Mouse (Mus musculus): ENCODE measurements at regions not wholly inside any gene's neighbourhood (a gene's known extent, or its start where the extent isn't known, plus 50 kb on each side); places are given as distances from the start of the nearest gene placed in this dataset.

DNA sequence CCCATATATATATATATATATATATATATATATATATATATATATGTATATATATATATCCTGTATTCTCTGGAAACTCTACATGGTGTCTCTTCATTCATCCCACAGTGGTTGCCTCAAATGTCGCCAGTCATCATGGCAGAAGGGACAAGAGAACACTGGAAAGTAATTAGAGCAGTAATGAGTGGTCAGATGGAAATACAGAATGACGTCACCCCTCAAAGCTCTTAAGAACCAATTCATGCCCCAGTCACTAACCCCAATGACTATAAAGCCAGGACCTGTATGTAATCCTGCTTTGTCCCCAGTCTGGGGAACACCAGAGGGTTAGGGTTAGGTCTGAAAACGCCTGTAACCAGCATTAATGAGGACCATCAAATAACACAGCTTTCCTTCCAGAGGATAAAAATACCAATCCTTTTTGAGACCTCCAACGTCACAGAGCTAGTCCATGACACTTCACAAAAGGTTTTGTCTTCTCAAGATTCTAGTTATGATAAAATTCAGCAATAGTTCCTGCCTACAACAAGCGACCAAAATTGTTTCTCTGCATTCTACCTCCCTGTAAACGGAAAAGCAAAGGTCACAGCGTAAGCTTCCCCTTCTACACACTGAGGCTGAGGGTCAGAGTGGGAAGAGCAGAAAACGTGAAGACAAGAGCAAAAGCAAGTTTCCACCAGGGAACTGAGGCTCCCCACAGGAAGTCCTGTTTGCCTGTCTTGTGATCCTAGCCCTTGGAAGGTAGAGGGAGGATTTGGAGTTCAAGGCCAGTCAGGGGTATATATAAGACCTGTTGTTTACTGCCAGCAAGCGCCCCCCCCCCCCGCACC is 99.5 kb downstream of the Tmco5 start:
- no peak for ATAC-seq (replicated peaks; ENCODE audit: low FRiP score, low TSS enrichment, poor library complexity, severe bottlenecking)

DNA sequence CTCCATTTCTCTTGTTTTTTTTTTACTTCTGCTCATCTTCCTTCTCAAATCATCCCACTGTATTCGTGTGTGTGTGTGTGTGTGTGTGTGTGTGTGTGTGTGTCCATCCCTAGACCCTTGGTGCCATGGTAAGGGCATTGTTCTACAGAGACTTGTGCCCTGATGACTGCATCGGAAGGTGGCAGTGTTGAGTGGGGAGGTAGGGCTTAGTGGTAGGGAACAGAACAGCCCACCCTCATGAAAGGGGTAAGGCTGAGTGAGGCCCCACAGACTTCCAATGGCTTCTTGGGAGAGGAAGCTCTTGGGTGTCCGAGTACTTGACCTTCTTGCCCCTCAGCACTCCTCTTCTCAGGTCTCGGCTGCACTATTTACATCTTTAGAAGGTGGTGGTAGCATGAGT is 100.3 kb downstream of the Tmco5 start:
- ATAC-seq (replicated peaks; ENCODE audit: low FRiP score, low TSS enrichment, poor library complexity, severe bottlenecking), result no peak

DNA sequence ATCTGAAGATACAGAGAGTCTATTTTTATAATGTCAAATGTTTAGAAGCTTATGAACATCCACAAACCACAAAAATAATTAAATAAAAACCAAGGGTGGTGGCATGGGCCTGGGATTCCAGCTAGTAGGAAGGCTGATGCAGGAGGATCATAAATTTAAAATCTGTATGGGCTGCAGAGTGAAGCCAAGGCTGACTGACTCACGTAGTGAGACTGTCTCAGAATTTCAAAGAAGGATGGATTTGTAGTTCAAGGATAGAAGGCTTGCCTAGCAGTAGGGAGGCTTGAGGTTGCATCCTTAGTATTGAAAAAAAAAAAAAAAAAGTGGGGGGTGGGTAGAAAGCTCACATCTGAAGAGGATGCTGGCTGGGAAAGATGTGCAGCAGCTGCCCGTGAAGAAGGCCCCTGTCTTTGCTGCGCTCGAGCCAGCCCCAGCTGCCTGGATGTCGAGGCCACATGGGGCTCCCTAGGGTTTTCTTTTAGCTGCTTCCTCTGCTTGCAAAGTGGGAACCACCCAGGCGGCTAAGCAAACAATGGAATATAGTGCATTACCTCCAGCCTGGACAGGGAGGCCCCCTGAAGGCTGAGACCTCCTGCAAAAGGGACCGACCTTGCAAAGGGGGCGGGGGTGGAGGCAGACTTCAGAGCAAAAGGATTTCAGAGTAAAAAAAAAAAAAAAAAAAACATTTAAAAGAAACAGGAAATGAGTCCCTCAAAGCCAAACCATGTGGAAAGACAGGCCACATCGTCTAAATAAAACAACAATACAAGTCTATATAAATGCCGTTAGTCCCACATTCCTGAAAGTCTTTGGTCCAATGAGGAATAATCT is 101.3 kb downstream of the Tmco5 start:
- no peak for ATAC-seq (replicated peaks; ENCODE audit: low FRiP score, low TSS enrichment, poor library complexity, severe bottlenecking)

DNA sequence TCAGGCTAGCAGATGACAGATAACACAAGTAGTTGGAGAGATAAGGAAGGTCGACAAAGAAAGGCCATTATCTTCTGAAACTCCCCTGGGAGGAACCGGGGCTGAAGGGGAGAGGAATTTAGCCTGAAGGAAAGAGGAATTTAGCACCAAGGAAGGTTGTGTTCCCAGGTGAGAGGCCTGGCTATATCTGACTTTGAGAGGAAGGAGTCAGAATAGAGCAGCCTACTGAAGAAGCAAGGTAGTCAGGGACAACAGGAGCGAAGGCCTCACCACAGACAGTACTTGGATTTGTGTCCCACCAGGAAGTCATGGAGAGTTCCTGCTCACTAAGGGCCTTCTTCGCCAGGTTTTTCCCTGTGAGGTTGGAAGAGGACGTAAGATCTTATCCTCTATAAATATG is 102.2 kb downstream of the Tmco5 start:
- ATAC-seq (replicated peaks; ENCODE audit: low FRiP score, low TSS enrichment, poor library complexity, severe bottlenecking), result no peak

DNA sequence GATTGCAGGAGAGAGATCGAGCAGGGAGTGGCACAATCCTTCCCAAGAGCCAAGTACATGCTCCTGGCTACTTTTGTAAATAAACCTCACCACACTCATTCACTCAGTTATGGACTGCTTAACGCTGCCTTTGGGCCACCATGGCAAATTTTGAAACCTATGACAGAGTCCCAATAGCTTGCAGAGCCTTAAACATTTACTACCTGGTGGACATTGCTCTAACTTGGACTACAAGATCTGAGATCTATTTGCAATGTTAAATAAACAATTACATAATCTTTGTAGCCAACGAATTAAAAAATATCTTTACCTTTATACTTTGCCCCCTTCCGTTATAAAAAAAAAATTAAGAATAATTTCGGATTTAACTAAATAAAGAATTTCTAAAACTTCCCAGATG is 104.9 kb downstream of the Tmco5 start:
- no peak for ATAC-seq (replicated peaks; ENCODE audit: low FRiP score, low TSS enrichment, poor library complexity, severe bottlenecking)

DNA sequence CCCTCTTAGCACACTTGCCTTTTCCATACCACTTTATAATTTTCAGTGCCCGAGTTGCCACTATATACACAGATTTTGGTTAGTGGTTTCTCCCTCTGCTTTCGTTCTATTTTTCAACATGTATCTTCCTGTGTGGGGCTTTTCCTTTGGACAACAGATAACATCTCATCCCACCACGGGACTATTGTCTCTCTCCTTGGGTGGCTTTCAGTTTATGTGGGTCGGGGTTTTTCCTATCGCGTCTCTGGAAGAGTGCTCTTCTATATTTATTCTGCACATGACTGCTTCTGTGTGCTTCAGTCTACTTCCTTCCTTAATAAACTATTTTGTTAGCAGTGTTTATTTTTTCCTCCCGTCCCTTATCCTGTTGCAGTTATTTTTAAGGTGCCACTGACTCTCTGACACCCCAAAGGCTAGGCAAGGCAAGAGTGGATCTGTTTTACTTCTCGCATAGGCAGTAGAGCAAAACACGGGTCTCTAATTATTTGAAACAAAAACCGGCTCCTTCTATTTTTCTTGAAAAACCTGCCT is 105.4 kb downstream of the Tmco5 start:
- ATAC-seq (replicated peaks; ENCODE audit: low FRiP score, low TSS enrichment, poor library complexity, severe bottlenecking), result no peak

DNA sequence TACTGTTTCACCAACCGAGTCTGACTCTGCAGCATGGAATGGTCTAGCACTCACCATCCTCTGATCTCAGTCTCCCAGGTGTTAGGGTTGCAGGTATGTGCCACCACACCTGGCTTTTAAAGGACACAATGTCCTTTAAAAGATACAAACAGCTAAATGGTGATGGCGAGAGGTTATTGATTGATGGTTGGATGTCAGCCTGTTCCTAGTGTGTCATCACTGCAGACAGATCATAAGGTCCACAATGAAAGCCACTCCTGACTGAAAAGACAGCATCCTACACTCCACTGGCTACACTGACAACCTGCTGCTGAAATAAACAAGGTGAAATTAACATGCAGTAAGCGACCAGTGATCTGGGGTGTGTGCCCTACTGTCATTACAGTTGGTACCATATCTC is 106.1 kb downstream of the Tmco5 start:
- ATAC-seq (replicated peaks; ENCODE audit: low FRiP score, low TSS enrichment, poor library complexity, severe bottlenecking), result no peak

DNA sequence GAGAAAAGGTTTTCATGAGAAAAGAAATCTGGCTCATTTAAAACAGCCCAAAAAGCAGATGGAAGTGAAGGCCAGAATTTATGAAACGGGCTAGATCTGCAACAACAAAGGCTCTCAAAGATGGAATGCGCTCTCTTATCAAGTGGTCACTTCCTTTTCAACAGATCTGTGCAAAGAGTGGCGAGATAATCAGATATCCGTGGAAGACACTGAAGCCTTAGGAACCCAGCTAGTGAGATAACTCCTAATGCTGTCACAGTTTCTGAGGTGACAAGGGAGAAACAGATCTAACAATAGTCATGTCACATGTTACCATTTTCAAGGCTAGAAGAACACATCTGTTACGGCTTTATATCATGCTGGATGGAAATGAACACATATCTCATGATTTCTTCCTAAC is 107.1 kb downstream of the Tmco5 start:
- ATAC-seq (replicated peaks; ENCODE audit: low FRiP score, low TSS enrichment, poor library complexity, severe bottlenecking), result no peak

DNA sequence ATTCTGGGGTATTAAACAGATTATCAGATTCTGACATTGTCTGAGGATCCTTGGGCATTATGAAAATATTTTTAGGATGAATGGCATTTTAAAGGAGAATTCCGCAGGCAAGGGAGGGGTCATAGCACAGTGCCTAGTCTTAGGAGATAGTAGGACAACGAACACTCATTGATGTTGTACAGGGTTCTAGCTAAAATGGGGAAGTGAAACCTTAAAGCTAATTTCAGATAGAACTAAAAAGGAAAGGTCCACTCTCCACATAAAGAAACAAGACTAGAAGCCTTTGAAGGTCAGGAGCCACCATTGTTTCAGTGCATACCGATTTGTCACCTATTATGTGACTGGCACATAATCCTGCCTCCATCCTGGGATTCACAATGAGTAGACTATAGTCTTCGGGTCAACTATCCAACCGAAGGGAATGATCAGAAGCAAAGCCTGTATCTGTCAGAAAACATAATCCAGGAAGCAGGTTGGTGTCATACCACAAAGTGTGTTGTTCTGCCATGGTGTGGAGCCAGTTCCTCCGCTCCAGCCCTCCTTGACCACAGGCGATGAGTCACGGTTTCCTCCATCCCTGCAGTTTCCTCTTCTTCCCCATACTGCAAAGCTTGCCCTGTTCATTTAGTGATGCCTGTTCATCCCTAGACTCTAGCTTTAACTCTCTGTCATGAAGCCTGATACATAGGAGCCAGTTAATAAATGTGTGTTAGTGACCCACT is 110.6 kb downstream of the Tmco5 start:
- no peak for ATAC-seq (replicated peaks; ENCODE audit: low FRiP score, low TSS enrichment, poor library complexity, severe bottlenecking)

DNA sequence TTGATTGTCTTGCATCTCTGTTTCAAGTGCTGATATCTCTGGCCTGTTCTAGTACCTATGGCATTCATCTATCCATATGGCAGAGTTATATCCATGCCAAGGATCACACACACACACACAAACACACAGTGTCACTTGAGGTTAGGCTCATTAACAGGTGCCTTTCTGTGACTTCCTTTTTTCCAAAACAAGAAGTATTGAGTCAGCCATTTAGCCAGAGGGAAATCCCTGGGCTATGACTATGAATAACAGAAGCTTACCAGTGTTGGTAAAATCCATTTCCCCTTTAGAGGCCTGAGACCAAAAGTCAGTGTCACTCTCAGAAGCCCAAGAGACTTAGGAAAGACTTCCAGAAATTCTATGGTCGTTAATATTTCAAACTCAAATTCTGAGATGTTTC is 111.6 kb downstream of the Tmco5 start:
- ATAC-seq (replicated peaks; ENCODE audit: low FRiP score, low TSS enrichment, poor library complexity, severe bottlenecking), result no peak

DNA sequence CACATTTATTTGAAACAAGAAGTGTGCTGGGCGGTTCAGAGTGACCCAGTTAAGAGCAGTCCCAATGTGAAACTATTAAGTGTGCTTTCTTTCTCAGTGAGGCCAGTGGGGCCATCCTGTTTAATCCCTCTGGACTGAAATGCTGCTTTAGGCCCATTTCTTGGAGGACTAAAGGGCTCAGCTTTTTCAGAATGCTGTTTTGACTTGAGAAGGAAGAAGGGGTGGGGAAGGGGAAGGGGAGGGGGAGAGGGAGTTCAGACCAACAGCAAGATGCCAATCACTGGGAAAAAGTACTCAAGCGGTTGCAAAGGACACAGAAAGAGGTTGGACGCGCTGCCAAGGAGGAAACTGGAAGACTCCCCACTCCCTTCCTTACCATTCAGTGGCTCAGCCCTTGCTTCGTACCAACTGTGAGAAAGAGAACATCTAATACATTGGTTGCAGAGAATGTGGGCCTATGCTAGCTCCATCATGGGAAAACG is 113.1 kb downstream of the Tmco5 start:
- ATAC-seq (replicated peaks; ENCODE audit: low FRiP score, low TSS enrichment, poor library complexity, severe bottlenecking), result no peak

DNA sequence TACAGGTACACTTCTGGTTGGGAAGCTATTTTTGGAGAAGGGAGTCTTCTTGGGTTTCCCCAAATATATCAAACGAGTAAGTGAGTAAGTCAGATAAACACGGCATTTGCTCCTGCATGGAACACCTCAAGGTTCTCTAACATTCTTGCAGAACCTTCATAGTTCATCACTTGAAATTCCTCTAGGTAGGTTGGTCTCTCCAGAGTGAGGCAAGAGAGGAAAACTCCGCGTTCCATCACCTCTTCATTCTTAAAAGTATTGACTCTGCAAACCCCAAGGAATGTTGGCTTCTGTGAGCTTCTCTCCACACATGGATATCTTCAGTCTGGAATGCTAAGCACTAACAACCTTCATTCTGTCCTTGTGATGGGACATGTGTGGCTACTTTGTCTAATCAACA is 115.2 kb downstream of the Tmco5 start:
- ATAC-seq (replicated peaks; ENCODE audit: low FRiP score, low TSS enrichment, poor library complexity, severe bottlenecking), result no peak

DNA sequence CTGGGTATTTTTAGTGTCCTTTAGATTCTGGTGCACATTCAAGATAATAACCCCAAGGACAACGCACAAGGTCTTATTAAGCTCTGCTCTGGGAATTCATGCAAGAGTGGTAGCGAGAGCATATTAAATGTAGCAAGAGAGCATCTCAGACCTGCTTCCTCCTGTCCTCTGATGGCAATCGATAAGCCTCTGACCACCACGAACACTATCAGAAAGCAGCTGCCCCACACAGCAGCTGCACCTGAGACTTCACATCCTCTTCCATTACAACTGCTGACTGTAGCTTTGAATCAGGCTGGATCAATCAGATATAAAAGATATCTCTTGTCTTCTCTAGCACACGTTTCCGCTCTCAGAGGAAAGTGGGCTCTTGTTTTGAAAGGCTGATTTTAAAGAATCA is 117.8 kb downstream of the Tmco5 start:
- no peak for ATAC-seq (replicated peaks; ENCODE audit: low FRiP score, low TSS enrichment, poor library complexity, severe bottlenecking)

DNA sequence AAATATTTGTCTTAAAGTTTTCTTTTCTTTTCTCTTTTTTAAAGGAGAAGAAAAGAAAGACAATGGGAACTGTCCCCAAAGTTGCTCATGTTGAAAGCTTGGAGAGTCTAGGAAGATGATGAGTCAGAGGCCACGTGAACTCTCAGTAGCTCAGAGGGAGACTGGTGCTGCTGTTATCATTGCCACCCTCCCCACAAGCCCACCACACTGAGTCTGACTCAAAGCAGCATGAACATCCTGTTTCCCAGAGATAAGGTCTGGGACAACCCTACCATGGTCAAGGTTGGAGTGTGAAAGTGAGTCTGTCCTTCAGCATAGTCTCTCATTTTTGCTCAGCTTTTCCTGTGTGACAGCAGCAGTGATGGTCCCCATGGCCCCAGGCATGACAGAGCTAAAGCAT is 120.3 kb downstream of the Tmco5 start:
- ATAC-seq (replicated peaks; ENCODE audit: low FRiP score, low TSS enrichment, poor library complexity, severe bottlenecking), result peak; percentile 95

DNA sequence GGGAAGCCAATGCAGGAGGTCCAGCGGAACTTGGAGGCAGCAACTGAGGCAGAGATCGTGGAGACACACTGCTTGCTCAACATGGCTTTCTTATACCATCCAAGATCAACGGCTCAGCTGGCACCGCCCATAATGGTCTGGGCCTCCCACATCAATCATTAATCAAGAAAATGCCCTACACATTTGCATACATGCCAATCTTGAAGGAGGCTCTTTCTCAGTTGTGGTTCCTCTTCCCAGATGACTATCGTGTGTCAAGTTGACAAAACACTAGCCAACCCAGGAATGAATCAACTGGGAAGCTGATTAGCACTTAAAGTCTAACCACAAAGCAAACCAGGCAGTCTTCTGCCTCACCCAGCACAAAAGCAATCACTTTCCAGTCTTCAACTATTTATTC is 121.1 kb downstream of the Tmco5 start:
- ATAC-seq (replicated peaks; ENCODE audit: low FRiP score, low TSS enrichment, poor library complexity, severe bottlenecking), result no peak

DNA sequence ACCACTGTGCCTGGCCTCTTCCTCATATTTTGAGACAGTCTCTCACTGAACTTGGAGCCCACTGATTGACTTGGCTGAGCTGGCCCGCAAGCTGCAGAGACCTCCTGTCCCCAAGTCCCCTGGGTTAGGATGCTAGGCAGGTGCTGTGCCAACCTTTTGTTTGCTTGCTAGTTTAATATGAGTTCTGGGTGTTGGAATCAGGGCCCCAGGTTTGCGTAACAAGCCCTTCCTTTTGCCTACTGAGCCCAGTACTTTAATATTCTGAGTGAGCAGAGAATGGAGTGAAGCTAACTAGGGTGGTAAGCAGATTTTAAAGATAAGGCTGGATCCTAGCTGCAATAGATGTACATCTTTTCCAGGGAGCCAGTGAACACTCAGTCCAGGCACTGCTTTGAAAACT is 117.2 kb upstream of the Spred1 start:
- no peak for ATAC-seq (replicated peaks; ENCODE audit: low FRiP score, low TSS enrichment, poor library complexity, severe bottlenecking)

DNA sequence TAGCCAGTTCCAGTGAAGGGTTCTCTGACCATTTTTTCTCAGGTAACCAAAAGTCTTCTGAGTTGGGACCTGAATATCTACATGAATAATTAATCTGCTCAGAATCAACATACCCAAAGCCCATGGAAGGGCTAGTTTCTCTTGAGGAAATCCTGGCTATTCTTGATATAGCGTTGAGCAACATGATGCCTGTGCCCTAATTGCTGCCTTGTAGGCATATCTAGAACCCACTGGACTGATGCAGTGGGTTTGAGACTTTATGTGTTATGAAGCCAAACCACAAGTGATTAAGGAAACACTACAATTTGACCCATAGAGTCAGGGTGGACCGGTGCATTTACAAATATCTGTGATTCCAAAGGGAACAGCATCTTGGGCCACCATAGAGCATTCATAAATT is 114.3 kb upstream of the Spred1 start:
- ATAC-seq (replicated peaks; ENCODE audit: low FRiP score, low TSS enrichment, poor library complexity, severe bottlenecking), result no peak

DNA sequence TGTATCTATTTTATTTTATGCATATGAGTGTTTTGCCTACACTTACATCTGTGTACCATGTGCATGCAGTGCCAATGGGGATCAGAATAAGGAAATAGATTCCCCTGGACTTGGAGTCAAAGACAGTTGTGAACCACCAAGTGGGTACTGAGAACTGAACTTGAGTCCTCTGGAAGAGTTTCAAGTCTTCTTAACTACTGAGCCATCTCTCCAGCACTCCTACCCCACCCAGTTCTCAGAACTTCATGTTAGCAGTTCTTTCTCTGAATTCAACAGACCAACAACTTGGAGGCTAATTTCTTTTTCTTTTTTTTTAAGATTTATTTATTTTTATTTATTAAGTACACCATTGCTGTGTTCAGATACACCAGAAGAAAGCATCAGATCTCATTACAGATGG is 112.3 kb upstream of the Spred1 start:
- no peak for ATAC-seq (replicated peaks; ENCODE audit: low FRiP score, low TSS enrichment, poor library complexity, severe bottlenecking)

DNA sequence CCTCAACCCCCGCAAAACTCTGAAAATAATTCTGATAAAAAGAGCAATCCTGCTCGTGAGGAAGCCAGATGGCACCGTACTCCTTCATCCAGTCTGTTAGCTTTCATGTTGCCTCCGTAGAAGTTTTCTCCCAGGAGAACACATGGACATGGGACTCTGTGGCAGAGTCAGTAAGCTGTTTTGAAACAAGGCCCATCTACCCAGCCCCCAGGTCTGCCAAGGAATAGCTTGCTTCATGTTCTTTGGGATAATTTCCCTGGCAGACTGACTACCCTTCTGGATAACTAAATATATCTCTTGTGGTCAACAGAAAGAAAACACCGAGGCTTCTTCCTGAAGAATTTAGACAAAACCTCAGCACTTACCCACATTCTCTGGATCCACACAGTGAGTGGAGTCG is 111.2 kb upstream of the Spred1 start:
- no peak for ATAC-seq (replicated peaks; ENCODE audit: low FRiP score, low TSS enrichment, poor library complexity, severe bottlenecking)

DNA sequence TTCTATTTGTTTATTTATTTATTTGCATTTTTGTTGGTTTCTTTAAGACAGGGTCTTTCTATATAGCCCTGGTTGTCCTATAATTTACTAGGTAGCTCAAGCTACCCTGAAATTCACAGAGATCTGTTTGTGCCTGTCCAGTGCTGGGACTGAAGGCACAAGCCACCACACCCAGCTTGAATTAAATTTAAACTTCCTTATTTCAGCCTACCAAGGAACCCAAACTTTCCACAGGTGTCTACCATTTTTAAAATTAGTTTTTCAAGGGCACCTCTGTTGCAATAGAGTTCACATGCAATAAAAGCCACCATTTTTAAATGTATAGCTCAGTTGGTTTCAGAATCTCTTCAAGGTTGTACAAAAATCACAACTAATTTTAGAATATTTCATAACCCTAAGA is 110.2 kb upstream of the Spred1 start:
- ATAC-seq (replicated peaks; ENCODE audit: low FRiP score, low TSS enrichment, poor library complexity, severe bottlenecking), result no peak

Measured in megakaryocyte-erythroid progenitor cell, adult 5-6 weeks (primary cell).